Mouse (Mus musculus) 3T3-L1 (cell line): ENCODE results near the gene Vmn2r16.

ENCODE experiments used
- DNase-seq: peaks from one replicate; pipeline ENCODE4 v3.0.0-alpha.2; 2015; ENCODE audit warnings: low read depth, low spot score

Vmn2r16 gene

GRCm38 (mm10) chr5:109329862-109330261 is at the start of gene Vmn2r16:
Vmn2r16 (plus strand) TSS chr5:109330162.
- no peak for DNase-seq

GRCm38 (mm10) chr5:109294655-109295054 is 35.3 kb upstream of the Vmn2r16 start:
- DNase-seq: no peak

GRCm38 (mm10) chr5:109297544-109297943 is 32.4 kb upstream of the Vmn2r16 start, which contains the start of gene Vmn2r15:
Vmn2r15 (minus strand) TSS chr5:109297644.
- no peak for DNase-seq

- no peak for DNase-seq
These were observed 89.4 kb downstream of the Vmn2r16 start, which contains the start of gene Vmn2r17 for GRCm38 (mm10) chr5:109419388-109419787. Vmn2r17 (plus strand) TSS chr5:109419688.
